Mouse (Mus musculus): ENCODE data around the gene Fggy.

GRCm38 (mm10) chr4:95542039-95542790, 15.1 kb upstream of the Fggy start:
- TF ChIP-seq CTCF (IDR thresholded peaks at IDR 0.05; ENCODE audit: low read depth, low read length): no peak
- no peak for TF ChIP-seq POLR2A (IDR thresholded peaks at IDR 0.05; ENCODE audit: borderline replicate concordance, low read depth, low read length)
